Mouse (Mus musculus): ENCODE results near the gene A630095N17Rik.

DNA sequence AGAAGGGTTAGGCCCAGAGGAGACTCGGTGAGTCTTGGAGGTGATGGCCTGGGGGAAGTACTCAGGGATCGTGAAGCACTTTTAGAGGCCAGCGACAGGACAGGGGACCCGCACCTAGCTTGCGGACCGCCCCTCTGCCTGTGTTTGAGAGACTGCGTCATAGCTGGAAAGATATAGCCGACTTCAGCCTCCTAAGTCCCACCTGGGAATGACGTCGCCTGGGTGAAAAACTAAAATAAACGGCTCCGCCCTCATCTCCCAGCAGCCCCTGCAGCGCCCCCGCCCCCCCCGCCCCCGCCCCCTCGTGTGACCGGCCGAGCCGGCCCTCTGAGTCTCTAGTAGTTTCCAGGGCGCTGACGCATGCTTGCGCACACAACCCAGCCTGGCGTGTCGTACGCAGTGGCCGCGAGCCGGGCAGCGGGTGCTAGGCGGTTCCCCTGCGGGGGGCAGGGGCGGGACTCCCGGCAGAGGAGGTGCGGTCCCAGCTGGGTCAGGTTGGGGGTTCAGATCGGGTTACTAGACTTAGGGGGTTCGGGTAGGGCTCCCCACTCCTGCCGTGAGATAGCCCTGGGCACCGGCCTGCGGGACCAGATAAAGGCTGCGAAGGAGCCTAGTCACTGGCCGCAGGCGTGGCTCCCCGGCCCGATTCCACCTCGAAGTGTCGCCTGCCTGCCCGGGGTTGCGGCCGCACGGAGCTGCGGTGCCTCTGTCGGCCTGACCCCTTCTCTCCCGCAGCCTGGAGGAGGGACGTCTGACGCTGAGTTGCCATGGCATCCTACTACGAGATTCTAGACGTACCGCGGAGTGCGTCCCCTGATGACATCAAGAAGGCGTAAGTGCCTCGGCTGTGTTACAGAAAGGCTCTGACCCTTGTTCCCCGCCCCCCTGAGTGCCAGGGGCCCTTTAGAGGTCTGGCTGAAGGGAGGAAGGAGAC lies 4.5 kb upstream of the A630095N17Rik start, which contains the start of gene Dnajb2:
- TF ChIP-seq MAFK (IDR thresholded peaks at IDR 0.05; ENCODE audit: insufficient read depth, low read depth, low read length) (no peak), ZNF384 (IDR thresholded peaks at IDR 0.05; ENCODE audit: low read depth, low read length) (no peak), CHD2 (IDR thresholded peaks at IDR 0.05; ENCODE audit: low read depth, low read length) (no peak)

All from ES-E14 (cell line).